Mouse (Mus musculus) limb, embryonic 11.5 days (tissue): ENCODE measurements around the gene Dusp28. TPM values are rescaled to one million over a fixed set of nuclear protein-coding genes. Genes with fewer than 3 reads are reported as not detected.

Experiments used
- ATAC-seq: fragments of 200-750 bp; cut with Nextera tagmentation; 2 replicates; pipeline ENCODE4 v1.8.0; 2017; ENCODE audit warnings: low read depth; ENCODE audit not compliant: insufficient number of reproducible peaks, low FRiP score, low TSS enrichment
- DNase-seq: peaks from one replicate; pipeline ENCODE4 v3.0.0-alpha.2; 2015; ENCODE audit warnings: low spot score
- H3K27ac ChIP-seq: fragments of 300-500 bp; sonication (generic); replicated peaks from 2 replicates; pipeline ENCODE4 v1.5.1; 2014; ENCODE audit warnings: low read depth, mild to moderate bottlenecking, low read length
- H3K27me3 ChIP-seq: fragments of 300-500 bp; sonication (generic); 2 replicates; pipeline ENCODE4 v1.6.1; 2014; ENCODE audit warnings: mild to moderate bottlenecking, low read length, mixed read lengths; ENCODE audit not compliant: control insufficient read depth, insufficient read depth
- H3K36me3 ChIP-seq: fragments of 300-500 bp; sonication (generic); 2 replicates; pipeline ENCODE4 v1.6.1; 2014; ENCODE audit warnings: mild to moderate bottlenecking, low read length, moderate library complexity, mixed read lengths; ENCODE audit not compliant: control insufficient read depth, insufficient read depth
- H3K4me1 ChIP-seq: fragments of 300-500 bp; sonication (generic); 2 replicates; pipeline ENCODE4 v1.6.1; 2014; ENCODE audit warnings: low read length, mixed read lengths; ENCODE audit not compliant: control insufficient read depth, insufficient read depth
- H3K4me2 ChIP-seq: fragments of 300-500 bp; sonication (generic); 2 replicates; pipeline ENCODE4 v1.6.1; 2014; ENCODE audit warnings: low read depth, mild to moderate bottlenecking, moderate library complexity; ENCODE audit not compliant: severe bottlenecking
- H3K4me3 ChIP-seq: fragments of 300-500 bp; sonication (generic); 2 replicates; pipeline ENCODE4 v1.5.1; 2014; ENCODE audit warnings: low read depth, low read length
- H3K9ac ChIP-seq: fragments of 300-500 bp; sonication (generic); 2 replicates; pipeline ENCODE4 v1.6.1; 2014; ENCODE audit warnings: mild to moderate bottlenecking, low read length
- H3K9me3 ChIP-seq: fragments of 300-500 bp; sonication (generic); 2 replicates; pipeline ENCODE4 v1.6.1; 2016; ENCODE audit warnings: low read length; ENCODE audit not compliant: control insufficient read depth
- WGBS: fragments of 180-500 bp; shearing (Covaris S2); extraction: QIAGEN DNeasy Blood & Tissue Kit; methylation state at CpG from one replicate; pipeline ENCODE4 v1.1.7; 2014; 5-methylcytosine and 5-hydroxymethylcytosine counted together
- polyA plus RNA-seq: library from polyadenylated mRNA; unstranded; fragments of >200 nt; fragmentation: Nextera tagmentation; extraction: Ambion mirVana; gene quantifications from 2 replicates; pipeline ENCODE4 v1.2.1, GENCODE M21; 2014

Dusp28 gene
- polyA plus RNA-seq, 1 experiment from 2014 or later: 7.9 TPM

GRCm38 (mm10) chr1:92895089-92895488, 11.7 kb upstream of the Dusp28 start:
- Histone ChIP-seq H3K4me1 (no peaks in the 10 kb centered on the region), H3K27ac (no peak overlapping the region), H3K4me2 (no peak overlapping the region), H3K4me3 (no peak overlapping the region), H3K27me3 (no peaks in the 10 kb centered on the region), H3K9ac (no peak overlapping the region), H3K9me3 (no peaks in the 10 kb centered on the region), H3K36me3 (no peaks in the 10 kb centered on the region)
- ATAC-seq (peak; percentile 70; the same call in 1 of the 2 replicates), DNase-seq (peak; percentile 84)
- WGBS: 13% methylated on average over 3 of the region's 3 CpGs

- Histone ChIP-seq H3K9me3 (no peaks in the 10 kb centered on the region), H3K27ac (no peak within 1 kb of the TSS), H3K4me2 (peak within 1 kb of the TSS; percentile 33), H3K27me3 (no peaks in the 10 kb centered on the region), H3K4me1 (no peaks in the 10 kb centered on the region), H3K4me3 (no peak within 1 kb of the TSS), H3K9ac (no peak within 1 kb of the TSS), H3K36me3 (no peaks in the 10 kb centered on the region)
- DNase-seq: peak; percentile 78
- peak; percentile 60; the same call in 1 of the 2 replicates for ATAC-seq
- under 1% methylated on average over 15 of the region's 15 CpGs for WGBS
These were observed 4.0 kb upstream of the Dusp28 start, which contains the start of gene Ankmy1 for GRCm38 (mm10) chr1:92902786-92903185. Gene Ankmy1, minus strand, starts transcription at chr1:92902906.

DNA sequence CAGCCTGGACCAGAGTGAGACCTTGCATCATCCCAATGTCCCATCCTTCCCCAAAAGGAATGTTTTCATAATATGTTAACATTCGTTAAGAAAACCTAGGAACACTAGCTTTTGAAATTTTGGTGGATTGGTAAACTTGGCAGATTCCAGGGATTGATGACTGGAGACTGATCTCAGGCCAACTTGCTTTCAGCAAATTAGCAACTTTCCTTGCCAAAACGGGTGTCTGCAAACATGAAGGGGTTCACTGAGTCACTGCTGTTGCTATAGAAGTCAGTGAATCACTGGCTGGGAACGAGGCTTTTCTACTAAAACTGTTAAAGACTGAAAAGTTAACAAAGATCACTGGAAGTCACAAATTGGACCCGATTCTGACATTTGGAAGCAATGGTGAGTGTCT, 3.2 kb upstream of the Dusp28 start:
- no peak overlapping the region for H3K4me2 ChIP-seq
- 78% methylated on average over 4 of the region's 4 CpGs for WGBS
- H3K27me3 ChIP-seq: no peaks in the 10 kb centered on the region
- H3K9me3 ChIP-seq: no peaks in the 10 kb centered on the region
- no peak for DNase-seq
- no peak overlapping the region for H3K9ac ChIP-seq
- no peak overlapping the region for H3K4me3 ChIP-seq
- H3K27ac ChIP-seq: no peak overlapping the region
- no peak for ATAC-seq
- no peaks in the 10 kb centered on the region for H3K36me3 ChIP-seq
- no peaks in the 10 kb centered on the region for H3K4me1 ChIP-seq

- no peak overlapping the region for H3K27ac ChIP-seq
- H3K36me3 ChIP-seq: no peaks in the 10 kb centered on the region
- 88% methylated on average over 2 of the region's 2 CpGs for WGBS
- H3K9ac ChIP-seq: no peak overlapping the region
- H3K9me3 ChIP-seq: no peaks in the 10 kb centered on the region
- H3K4me1 ChIP-seq: peaks cover 6% of the 10 kb centered on the region; the same call in 1 of the 2 replicates
- H3K4me2 ChIP-seq: no peak overlapping the region
- H3K4me3 ChIP-seq: no peak overlapping the region
- DNase-seq (no peak), ATAC-seq (no peak)
- H3K27me3 ChIP-seq: no peaks in the 10 kb centered on the region
These were observed 974 bp upstream of the Dusp28 start for GRCm38 (mm10) chr1:92905703-92906310.

DNA sequence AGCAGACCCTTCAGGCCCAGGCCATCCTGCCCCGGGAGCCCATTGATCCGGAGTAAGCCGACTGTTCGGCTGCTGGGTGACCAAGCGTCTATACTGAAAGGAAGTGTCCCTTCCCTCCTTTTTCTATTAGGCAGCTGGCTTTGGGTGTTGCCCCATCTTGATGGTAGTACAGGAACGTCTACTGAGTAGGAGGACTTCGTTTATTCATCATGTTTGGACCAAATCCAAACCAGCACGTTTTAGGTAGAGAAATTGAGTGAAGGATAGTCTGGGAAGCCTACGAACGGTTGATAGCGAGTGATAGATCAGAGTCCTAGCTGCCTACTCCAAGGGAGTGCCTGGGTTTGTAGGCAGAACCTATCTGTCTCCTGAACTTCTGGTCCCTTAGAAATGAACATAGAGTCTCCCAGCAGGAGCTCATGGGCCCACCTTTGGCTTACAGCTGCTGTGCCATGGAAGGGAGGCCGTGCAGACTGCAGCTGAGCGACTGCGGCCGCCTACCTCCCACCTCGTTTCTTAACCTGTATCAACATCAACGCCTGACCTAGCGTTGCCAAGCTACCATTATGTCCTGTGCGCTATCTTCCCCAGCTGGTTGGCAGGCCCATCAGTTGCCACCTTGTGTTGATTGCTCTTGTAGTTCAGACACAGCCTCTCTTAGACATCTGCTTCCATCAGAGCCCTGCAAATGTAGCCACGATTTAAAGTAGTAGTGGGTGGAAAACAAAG, 1.0 kb downstream of the Dusp28 start:
- DNase-seq (no peak), ATAC-seq (no peak)
- Histone ChIP-seq H3K36me3 (no peaks in the 10 kb centered on the region), H3K4me3 (peak overlapping the region; percentile 66), H3K4me2 (peak overlapping the region; percentile 47), H3K27me3 (no peaks in the 10 kb centered on the region), H3K4me1 (peaks cover 18% of the 10 kb centered on the region), H3K27ac (no peak overlapping the region), H3K9ac (peak overlapping the region; percentile 56), H3K9me3 (no peaks in the 10 kb centered on the region)
- WGBS: 48% methylated on average over 20 of the region's 20 CpGs

- DNase-seq: no peak
- 89% methylated on average over 3 of the region's 3 CpGs for WGBS
- no peaks in the 10 kb centered on the region for H3K9me3 ChIP-seq
- no peak overlapping the region for H3K4me3 ChIP-seq
- no peaks in the 10 kb centered on the region; the same call in 1 of the 2 replicates for H3K36me3 ChIP-seq
- H3K27ac ChIP-seq: no peak overlapping the region
- no peak for ATAC-seq
- H3K9ac ChIP-seq: no peak overlapping the region
- peaks cover 18% of the 10 kb centered on the region for H3K4me1 ChIP-seq
- H3K27me3 ChIP-seq: no peaks in the 10 kb centered on the region
- no peak overlapping the region for H3K4me2 ChIP-seq
These were observed 1.9 kb downstream of the Dusp28 start for GRCm38 (mm10) chr1:92908664-92909063.

GRCm38 (mm10) chr1:92909068-92909467, 2.3 kb downstream of the Dusp28 start:
- Histone ChIP-seq H3K9me3 (no peaks in the 10 kb centered on the region), H3K27me3 (no peaks in the 10 kb centered on the region), H3K9ac (no peak overlapping the region), H3K4me1 (peaks cover 18% of the 10 kb centered on the region), H3K4me3 (no peak overlapping the region), H3K4me2 (no peak overlapping the region), H3K36me3 (no peaks in the 10 kb centered on the region; the same call in 1 of the 2 replicates), H3K27ac (no peak overlapping the region)
- no peak for ATAC-seq
- 72% methylated on average over 4 of the region's 4 CpGs for whole genome bisulfite sequencing
- peak; percentile 38 for DNase-seq

DNA sequence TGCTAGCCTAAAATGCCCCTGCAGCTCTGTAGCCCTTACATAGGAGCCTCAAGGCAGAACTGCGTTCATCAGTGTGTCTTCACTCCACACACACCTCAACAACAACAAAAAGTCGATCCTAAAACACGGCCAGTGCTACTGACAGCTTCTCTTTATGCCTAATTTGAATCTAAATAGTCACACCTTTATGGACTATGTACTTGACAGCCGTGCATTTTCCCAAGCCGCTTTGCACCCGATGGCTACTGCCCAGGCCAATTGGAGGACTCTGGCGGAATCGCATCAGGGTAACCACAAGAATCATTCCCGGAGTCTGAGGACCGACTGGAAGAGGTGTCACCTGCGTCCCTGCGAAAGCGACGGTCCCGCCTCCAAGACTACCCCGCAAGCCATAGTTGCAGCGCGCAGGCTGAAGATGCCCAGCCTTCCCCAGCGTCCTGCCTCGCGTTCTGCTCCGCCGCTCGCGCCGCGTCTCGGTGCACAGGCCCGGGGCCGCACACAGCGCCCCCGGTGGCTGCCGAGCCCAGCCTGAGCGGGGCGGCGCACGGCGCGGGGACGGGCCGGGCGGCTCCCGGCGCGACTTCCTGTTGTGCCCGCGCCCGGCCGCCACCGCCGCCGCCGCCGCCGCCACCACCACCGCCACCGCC, 3.6 kb downstream of the Dusp28 start, which contains the start of gene Rnpepl1:
Rnpepl1 (plus strand) TSS at position 545 of the 647 bp plus-strand sequence.
- Histone ChIP-seq H3K9ac (peak within 1 kb of the TSS; percentile 90), H3K4me2 (peak within 1 kb of the TSS; percentile 93), H3K27me3 (no peaks in the 10 kb centered on the region), H3K9me3 (no peaks in the 10 kb centered on the region), H3K27ac (peak within 1 kb of the TSS; percentile 79), H3K36me3 (peaks cover 3% of the 10 kb centered on the region; the same call in 1 of the 2 replicates), H3K4me3 (peak within 1 kb of the TSS; percentile 72), H3K4me1 (peaks cover 18% of the 10 kb centered on the region)
- ATAC-seq (peak; percentile 37), DNase-seq (peak; percentile 79)
- WGBS: 1% methylated on average over 39 of the region's 57 CpGs
